Mouse (Mus musculus) CH12.LX (cell line): Measurements from ENCODE around the gene Ifrd2. TPM values are rescaled to one million over a fixed set of nuclear protein-coding genes. Genes with fewer than 3 reads are reported as not detected.

Experiments used
- DNase-seq: peaks from one replicate; pipeline ENCODE4 v3.0.0-alpha.2; 2013; ENCODE audit errors: extremely low read depth
- H3K27ac ChIP-seq: 2 replicates; pipeline ENCODE4 v1.5.1; 2012; ENCODE audit warnings: low read depth, mild to moderate bottlenecking, control low read depth, moderate library complexity; ENCODE audit not compliant: insufficient read depth
- H3K27me3 ChIP-seq: replicated peaks from 2 replicates; pipeline ENCODE3; 2012; ENCODE audit warnings: inconsistent platforms
- H3K36me3 ChIP-seq, 2 experiments: replicated peaks in 1 of 2; 2 replicates each; pipeline versions ENCODE3 to v1.6.1; 2012; ENCODE audit warnings: inconsistent platforms in 1 of 2, low read length in 1 of 2, mild to moderate bottlenecking in 1 of 2, mixed read lengths in 1 of 2, moderate library complexity in 1 of 2; ENCODE audit not compliant: control insufficient read depth in 1 of 2, insufficient read depth in 1 of 2
- H3K4me1 ChIP-seq, 2 experiments: 2 replicates each; pipeline ENCODE4 v1.6.1; 2012; ENCODE audit warnings: inconsistent platforms in 1 of 2, moderate library complexity in 1 of 2; ENCODE audit not compliant: insufficient read depth in 2 of 2, control insufficient read depth in 1 of 2
- H3K4me2 ChIP-seq: 2 replicates; pipeline ENCODE4 v1.6.1; 2012; ENCODE audit warnings: low read depth, mild to moderate bottlenecking, control low read depth; ENCODE audit not compliant: poor library complexity, insufficient read depth, severe bottlenecking
- H3K4me3 ChIP-seq, 3 experiments: fragments of 150-350 bp in 1 of 3; sonication (generic) in 1 of 3; replicated peaks in 1 of 3; 2 replicates each; pipeline versions ENCODE3 to v1.5.1; 2011 to 2012; ENCODE audit warnings: low read depth in 2 of 3, low read length in 2 of 3, mild to moderate bottlenecking in 2 of 3, moderate library complexity in 2 of 3, control low read depth in 1 of 3, improper control_type of control experiment in 1 of 3, inconsistent platforms in 1 of 3, mixed read lengths in 1 of 3; ENCODE audit not compliant: poor library complexity in 1 of 3
- H3K79me2 ChIP-seq: replicated peaks from 2 replicates; pipeline ENCODE4 v1.6.1; 2012; ENCODE audit warnings: mild to moderate bottlenecking, moderate library complexity; ENCODE audit not compliant: control insufficient read depth, poor library complexity, insufficient read depth, severe bottlenecking; ENCODE audit errors: extremely low read depth
- H3K9ac ChIP-seq: 2 replicates; pipeline ENCODE4 v1.6.1; 2012; ENCODE audit warnings: low read depth, mild to moderate bottlenecking, control low read depth, moderate library complexity; ENCODE audit not compliant: insufficient read depth
- H3K9me3 ChIP-seq: replicated peaks from 2 replicates; pipeline ENCODE3; 2012; ENCODE audit warnings: low read length, inconsistent platforms, mixed read lengths
- CHD2 ChIP-seq: IDR thresholded peaks from 2 replicates; pipeline ENCODE4 v1.6.1; 2011; ENCODE audit warnings: low read length, improper control_type of control experiment
- CTCF ChIP-seq, 2 experiments: IDR thresholded peaks in 1 of 2; conservative IDR thresholded peaks in 1 of 2; 2 replicates each; pipeline ENCODE4 v1.5.1; 2011 to 2012; ENCODE audit warnings: low read depth in 2 of 2, low read length in 2 of 2, improper control_type of control experiment in 1 of 2, inconsistent platforms in 1 of 2, mild to moderate bottlenecking in 1 of 2, moderate library complexity in 1 of 2
- E2F4 ChIP-seq: IDR thresholded peaks from 2 replicates; pipeline ENCODE4 v1.6.1; 2011; ENCODE audit warnings: low read depth, low read length, improper control_type of control experiment; ENCODE audit not compliant: insufficient replicate concordance
- ELF1 ChIP-seq: IDR thresholded peaks from 2 replicates; pipeline ENCODE4 v1.6.1; 2014; ENCODE audit warnings: low read depth, mild to moderate bottlenecking, inconsistent platforms, low read length, improper control_type of control experiment
- GABPA ChIP-seq: IDR thresholded peaks from 2 replicates; pipeline ENCODE4 v1.6.1; 2012; ENCODE audit warnings: low read depth, low read length, improper control_type of control experiment, inconsistent platforms; ENCODE audit not compliant: insufficient replicate concordance
- IRF4 ChIP-seq: IDR thresholded peaks from 2 replicates; pipeline ENCODE4 v1.6.1; 2014; ENCODE audit warnings: low read depth, mild to moderate bottlenecking, inconsistent platforms, low read length, improper control_type of control experiment
- JUN ChIP-seq: IDR thresholded peaks from 2 replicates; pipeline ENCODE4 v1.6.1; 2011; ENCODE audit warnings: low read depth, mild to moderate bottlenecking, low read length, improper control_type of control experiment, moderate library complexity; ENCODE audit not compliant: insufficient read depth
- JUND ChIP-seq: conservative IDR thresholded peaks from 2 replicates; pipeline ENCODE4 v1.6.1; 2011; ENCODE audit warnings: low read depth, low read length, improper control_type of control experiment
- KAT2A ChIP-seq: IDR thresholded peaks from 2 replicates; pipeline ENCODE4 v1.6.1; 2012; ENCODE audit warnings: low read length, improper control_type of control experiment, inconsistent platforms; ENCODE audit not compliant: insufficient replicate concordance
- MAX ChIP-seq: IDR thresholded peaks from 2 replicates; pipeline ENCODE4 v1.6.1; 2011; ENCODE audit warnings: low read length, improper control_type of control experiment
- MXI1 ChIP-seq: IDR thresholded peaks from 2 replicates; pipeline ENCODE4 v1.6.1; 2011; ENCODE audit warnings: mild to moderate bottlenecking, low read depth, low read length, improper control_type of control experiment
- MYC ChIP-seq: IDR thresholded peaks from 2 replicates; pipeline ENCODE4 v1.6.1; 2011; ENCODE audit warnings: low read depth, mild to moderate bottlenecking, improper control_type of control experiment, low read length
- NELFE ChIP-seq: IDR thresholded peaks from 2 replicates; pipeline ENCODE4 v1.6.1; 2011; ENCODE audit warnings: low read depth, low read length, improper control_type of control experiment
- NRF1 ChIP-seq: IDR thresholded peaks from 2 replicates; pipeline ENCODE4 v1.6.1; 2014; ENCODE audit warnings: low read depth, mild to moderate bottlenecking, inconsistent platforms, low read length, improper control_type of control experiment, moderate library complexity
- POLR2AphosphoS2 ChIP-seq: IDR thresholded peaks from 2 replicates; pipeline ENCODE4 v1.6.1; 2011; ENCODE audit warnings: low read depth, low read length, improper control_type of control experiment
- TBP ChIP-seq: conservative IDR thresholded peaks from 2 replicates; pipeline ENCODE4 v1.6.1; 2011; ENCODE audit warnings: low read depth, low read length, improper control_type of control experiment
- UBTF ChIP-seq: IDR thresholded peaks from 2 replicates; pipeline ENCODE4 v1.6.1; 2012; ENCODE audit warnings: low read depth, mild to moderate bottlenecking, inconsistent platforms, low read length, improper control_type of control experiment, moderate library complexity
- USF1 ChIP-seq: IDR thresholded peaks from 2 replicates; pipeline ENCODE4 v1.6.1; 2014; ENCODE audit warnings: low read depth, mild to moderate bottlenecking, inconsistent platforms, low read length, improper control_type of control experiment
- ZC3H11A ChIP-seq: IDR thresholded peaks from 2 replicates; pipeline ENCODE4 v1.6.1; 2012; ENCODE audit warnings: low read depth, mild to moderate bottlenecking, inconsistent platforms, low read length, improper control_type of control experiment
- ZKSCAN1 ChIP-seq: IDR thresholded peaks from 2 replicates; pipeline ENCODE4 v1.6.1; 2012; ENCODE audit warnings: low read depth, inconsistent platforms, low read length, improper control_type of control experiment, borderline replicate concordance
- ZMIZ1 ChIP-seq: IDR thresholded peaks from 2 replicates; pipeline ENCODE4 v1.6.1; 2012; ENCODE audit warnings: low read depth, mild to moderate bottlenecking, inconsistent platforms, low read length, improper control_type of control experiment
- ZNF384 ChIP-seq: IDR thresholded peaks from 2 replicates; pipeline ENCODE4 v1.6.1; 2012; ENCODE audit warnings: low read depth, low read length, improper control_type of control experiment, inconsistent platforms
- dilution Hi-C: fragments of 300-500 bp; cut with MboI; formaldehyde crosslinking; loops from 2 replicates; pipeline ENCODE4 v1.14.3; 2020; ENCODE audit warnings: low sequenced_read_pairs; ENCODE audit not compliant: extremely low pct_unique_long_range_greater_than_20kb, extremely low pct_ligation_motif_present
- in situ Hi-C: fragments of 300-500 bp; cut with MboI; formaldehyde crosslinking; loops from 3 replicates; pipeline ENCODE4 v1.14.3; 2019; ENCODE audit warnings: low sequenced_read_pairs, low pct_ligation_motif_present, low pct_unique_long_range_greater_than_20kb, mixed read lengths
- polyA plus RNA-seq: library from polyadenylated mRNA; unstranded; fragments of >175 nt; gene quantifications from 2 replicates; pipeline ENCODE4 v1.2.1, GENCODE M21; 2012; ENCODE audit warnings: low read depth; ENCODE audit not compliant: insufficient read length
- total RNA-seq, 2 experiments: library from RNA; depleted of rRNA; stranded (reverse); fragments of 300-350 nt in 1 of 2; fragments of >200 nt in 1 of 2; gene quantifications; 2 replicates each; pipeline ENCODE4 v1.2.3; 2012 to 2014

The Ifrd2 gene
- total and polyA plus RNA-seq, 3 experiments, result 62.8 to 143 (median 91.3) TPM

DNA sequence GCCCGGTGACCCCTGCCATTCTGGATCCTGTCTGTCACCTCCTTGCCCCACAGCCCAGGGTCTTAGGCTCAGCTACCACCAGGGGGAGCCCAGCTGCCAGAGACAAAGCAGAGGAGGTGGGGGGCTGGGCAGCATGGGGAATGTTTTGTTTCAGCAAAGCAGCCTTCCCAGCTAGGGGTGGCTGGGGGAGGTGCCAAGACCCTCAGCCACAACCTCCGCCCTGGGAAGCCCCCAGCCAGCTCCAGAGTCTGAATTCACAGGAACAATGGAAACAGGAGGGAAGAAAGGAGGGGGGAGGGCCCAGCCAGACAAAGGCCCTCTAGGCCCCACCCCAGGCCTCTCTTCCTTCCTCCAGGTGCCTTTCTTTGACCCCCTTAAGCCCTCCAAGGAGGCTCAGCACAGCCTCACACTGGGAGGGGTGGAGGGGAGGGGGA lies 39.4 kb downstream of the Ifrd2 start (continued):
- peak; percentile 33; the same call in 1 of the 2 replicates for TF ChIP-seq MAX
- TF ChIP-seq ZKSCAN1, result no peak
- peak; percentile 70 for TF ChIP-seq NELFE
- no peak for TF ChIP-seq ZMIZ1
- no peak for TF ChIP-seq UBTF
- peak; percentile 25; the same call in 1 of the 2 replicates for TF ChIP-seq ZC3H11A
- no peak for TF ChIP-seq KAT2A
- TF ChIP-seq E2F4, result no peak
- peak; percentile 14 to 92; a peak in 2 of 4 replicates for TF ChIP-seq CTCF (conservative IDR thresholded peaks at IDR 0.05 in 1 of 2, IDR thresholded peaks at IDR 0.05 in 1 of 2; ENCODE audit: low read depth in 2 of 2, low read length in 2 of 2)
- no peak for TF ChIP-seq POLR2AphosphoS2
- no peak for TF ChIP-seq JUND
- TF ChIP-seq TBP, result no peak
- peak; percentile 96 for TF ChIP-seq CHD2
- peak; percentile 54 for TF ChIP-seq ELF1
- no peak for TF ChIP-seq NRF1
- peak; percentile 65 for TF ChIP-seq IRF4
- no peak for TF ChIP-seq JUN
- TF ChIP-seq ZNF384, result no peak
- TF ChIP-seq GABPA, result no peak
- no peak for TF ChIP-seq MXI1

- H3K27me3 ChIP-seq, result no peaks in the 10 kb centered on the region
- H3K4me1 ChIP-seq, result peaks cover 38 to 85% of the 10 kb centered on the region in 2 experiments
- H3K27ac ChIP-seq, result peak overlapping the region; percentile 26
- DNase-seq, result no peak
- H3K79me2 ChIP-seq, result peaks cover 71% of the 10 kb centered on the region
- in situ Hi-C loops (no loop called here), dilution Hi-C loops (no loop called here)
- TF ChIP-seq NRF1 (no peak), TBP (no peak), USF1 (no peak), UBTF (no peak), POLR2AphosphoS2 (no peak), GABPA (no peak), MYC (no peak), JUND (no peak), IRF4 (no peak)
- TF ChIP-seq, all 38 proteins: peak for 0
- Histone ChIP-seq H3K9me3 (no peaks in the 10 kb centered on the region), H3K4me3 (no peak overlapping the region), H3K36me3 (peaks cover 32 to 79% of the 10 kb centered on the region in 2 experiments), H3K4me2 (no peak overlapping the region), H3K9ac (no peak overlapping the region; the same call in 1 of the 2 replicates)
Measured at GRCm38 (mm10) chr9:107627387-107628255, 40.2 kb downstream of the Ifrd2 start.
